Mouse (Mus musculus) frontal cortex, adult 2 months (tissue): ENCODE data around the gene Olfr109. TPM values are rescaled to one million over a fixed set of nuclear protein-coding genes. Genes with fewer than 3 reads are reported as not detected.
A peak's percentile ranks its signal among the peaks of the same experiment; 100 is the strongest.

Experiments
- DNase-seq, 2 experiments: peaks; one replicate each; pipeline ENCODE4 v3.0.0; 2022; ENCODE audit warnings: low spot score in 1 of 2; ENCODE audit errors: extremely low spot score in 1 of 2
- polyA plus RNA-seq: library from polyadenylated mRNA; depleted of rRNA; stranded (reverse); fragments of >200 nt; gene quantifications from 2 replicates; pipeline ENCODE4 v1.2.3, GENCODE M21; 2012; rRNA removed

Olfr109 gene
- polyA plus RNA-seq: 0.02 TPM in 1 of 2 replicates, not detected in the other

DNA sequence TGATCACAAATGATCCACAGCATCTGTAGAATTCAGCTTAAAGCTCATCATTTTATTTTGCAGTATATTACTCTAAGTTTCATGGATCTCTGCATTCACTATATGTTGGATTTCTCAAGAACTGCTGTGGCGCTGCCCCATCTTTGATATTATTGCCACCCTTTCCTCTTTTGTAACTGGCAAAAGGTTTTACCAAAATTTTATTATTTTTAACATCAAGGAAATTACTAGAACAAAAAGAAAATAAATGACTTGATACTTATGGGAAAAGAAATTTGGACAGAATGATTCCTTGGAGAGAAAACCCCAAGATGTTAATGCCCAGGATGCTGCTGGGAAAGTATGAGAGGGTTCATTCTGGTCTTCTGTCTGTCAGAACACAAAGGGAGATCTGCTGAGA, at the start of gene Olfr109:
Olfr109 (plus strand) TSS at position 301 of the 400 bp plus-strand sequence.
- DNase-seq: no peak

DNA sequence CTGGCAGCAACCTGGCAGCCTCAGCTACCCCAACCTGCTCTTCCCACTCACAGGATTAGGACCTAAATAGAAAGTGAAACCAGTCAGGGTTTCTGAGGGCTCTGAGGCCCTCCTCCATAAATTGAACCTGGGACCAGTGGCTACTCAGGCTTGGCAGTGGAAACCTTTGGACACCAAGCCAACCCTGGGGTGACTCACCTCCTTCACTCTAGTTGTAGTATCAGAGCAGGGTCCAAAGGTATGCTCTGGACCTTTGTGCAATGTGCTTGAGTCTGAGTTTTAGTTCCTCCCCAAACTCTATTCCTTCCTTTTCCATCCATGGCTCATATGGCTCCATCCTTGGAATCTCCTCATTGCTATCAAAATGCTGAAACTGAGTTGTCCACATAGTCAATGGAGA, 45.3 kb upstream of the Olfr109 start:
- DNase-seq: no peak

DNA sequence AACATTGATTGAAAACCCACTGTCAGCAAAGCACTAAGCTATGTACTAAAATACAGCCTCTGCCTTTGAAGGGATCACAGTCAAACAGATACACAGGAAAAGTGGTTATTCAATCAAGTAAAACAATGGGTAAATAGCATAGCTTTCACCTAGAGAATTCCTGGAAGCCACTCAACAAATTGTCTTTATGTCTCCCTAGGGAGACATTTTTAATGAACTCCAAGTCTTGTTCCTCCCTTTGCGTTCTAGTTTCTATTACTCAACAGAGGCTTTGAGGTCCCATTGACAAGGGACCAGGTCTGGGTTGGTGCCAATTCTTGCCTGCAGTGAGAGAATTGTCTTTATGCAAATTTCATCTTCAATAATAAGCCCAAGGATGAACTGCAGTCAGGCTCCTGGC, 13.5 kb upstream of the Olfr109 start, which contains the start of gene Olfr108:
Olfr108 (plus strand) TSS at position 301 of the 400 bp plus-strand sequence.
- DNase-seq: no peak

DNA sequence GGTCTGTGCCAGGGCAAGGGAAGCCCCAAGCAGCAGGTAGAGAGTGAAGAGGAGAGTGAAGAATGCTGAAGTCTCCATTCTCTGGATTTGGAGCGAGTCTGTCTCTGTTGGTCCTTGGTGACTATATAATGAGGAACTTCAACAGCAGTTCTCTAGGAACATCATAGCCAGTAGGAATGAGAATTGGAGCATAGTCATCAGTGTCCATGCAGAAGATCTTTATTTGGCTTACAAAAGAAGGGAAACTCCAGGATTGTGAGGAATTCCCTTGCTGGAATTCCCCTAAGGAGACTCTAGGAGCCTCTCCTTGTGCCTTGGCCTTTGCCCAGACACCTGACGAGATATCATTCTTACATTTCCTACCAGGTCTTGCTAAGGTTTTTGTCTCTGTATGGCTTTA, 24.7 kb downstream of the Olfr109 start, which contains the start of gene H2-M2:
H2-M2 (minus strand) TSS at position 101 of the 400 bp plus-strand sequence.
- DNase-seq: no peak

DNA sequence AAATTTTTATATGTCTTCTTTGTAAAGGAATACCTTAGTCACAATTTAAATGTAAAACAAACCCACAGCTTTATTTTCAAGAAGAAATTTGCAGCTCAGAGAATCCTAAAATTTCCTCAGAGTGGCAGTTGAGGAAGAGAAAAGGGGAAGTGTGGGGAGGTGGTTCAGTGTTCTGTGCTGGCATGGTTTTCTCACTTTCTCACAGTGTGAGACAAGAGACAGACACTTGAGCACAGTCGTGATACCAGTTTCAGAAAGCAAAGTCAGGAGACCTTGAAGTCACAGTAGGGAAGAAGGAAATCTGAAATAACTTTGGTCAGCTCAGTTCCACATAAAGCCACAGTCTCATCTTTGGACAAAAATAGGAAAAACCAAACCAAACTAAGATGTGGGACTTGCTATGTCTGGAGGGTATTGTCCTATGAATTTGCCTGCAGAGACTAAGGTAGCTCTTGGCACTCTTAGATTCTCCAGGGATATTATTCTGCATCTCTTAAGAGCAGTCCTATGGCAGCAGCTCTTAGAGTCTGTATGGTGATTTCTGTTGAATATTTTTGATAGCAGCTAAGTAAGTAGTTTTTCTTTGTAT, 33.3 kb downstream of the Olfr109 start, which contains the start of gene Olfr110:
Olfr110 (plus strand) TSS at position 539 of the 589 bp plus-strand sequence.
- peak; percentile 3 to 19 for DNase-seq

GRCm38 (mm10) chr17:37507730-37508129, 49.0 kb downstream of the Olfr109 start, which contains the start of gene Olfr111:
Gene Olfr111, plus strand, starts transcription at chr17:37508030.
- no peak for DNase-seq

Other genes starting within 250 kb of the Olfr109 start
- gene Olfr95, start 245.8 kb upstream of the Olfr109 start, polyA plus RNA-seq: not detected in 2 replicates
- not detected in 2 replicates for gene Olfr96, start 238.8 kb upstream of the Olfr109 start, polyA plus RNA-seq
- gene Olfr97, start 221.6 kb upstream of the Olfr109 start, polyA plus RNA-seq: not detected in 2 replicates
- not detected in 2 replicates for gene Olfr98, start 195.2 kb upstream of the Olfr109 start, polyA plus RNA-seq
- 2.4 and 3.0 TPM in 2 replicates for gene H2-M3, start 188.7 kb upstream of the Olfr109 start, polyA plus RNA-seq
- gene Olfr99, start 175.5 kb upstream of the Olfr109 start, polyA plus RNA-seq: 0.08 TPM in 1 of 2 replicates, not detected in the other
- gene Olfr101, start 154.6 kb upstream of the Olfr109 start, polyA plus RNA-seq: 0.23 TPM in 1 of 2 replicates, not detected in the other
- 0.08 TPM in 1 of 2 replicates, not detected in the other for gene Olfr102, start 141.9 kb upstream of the Olfr109 start, polyA plus RNA-seq
- gene Olfr103, start 119.2 kb upstream of the Olfr109 start, polyA plus RNA-seq: not detected in 2 replicates
- not detected in 2 replicates for gene Olfr104-ps, start 99.3 kb upstream of the Olfr109 start, polyA plus RNA-seq
- gene Olfr105-ps, start 79.9 kb upstream of the Olfr109 start, polyA plus RNA-seq: not detected in 2 replicates
- not detected in 2 replicates for gene Olfr106-ps, start 68.5 kb upstream of the Olfr109 start, polyA plus RNA-seq
- gene Olfr107, start 59.7 kb upstream of the Olfr109 start, polyA plus RNA-seq: not detected in 2 replicates
- not detected in 2 replicates for gene Olfr108, start 13.4 kb upstream of the Olfr109 start, polyA plus RNA-seq
- not detected in 2 replicates for gene H2-M2, start 24.6 kb downstream of the Olfr109 start, polyA plus RNA-seq
- 0.82 and 0.96 TPM in 2 replicates for gene Olfr110, start 33.6 kb downstream of the Olfr109 start, polyA plus RNA-seq
- gene Olfr111, start 49.1 kb downstream of the Olfr109 start, polyA plus RNA-seq: 1.3 and 1.6 TPM in 2 replicates
- gene Olfr112, start 110.5 kb downstream of the Olfr109 start, polyA plus RNA-seq: not detected in 2 replicates
- gene Olfr113, start 118.7 kb downstream of the Olfr109 start, polyA plus RNA-seq: not detected in 2 replicates
- not detected in 2 replicates for gene Olfr114, start 133.8 kb downstream of the Olfr109 start, polyA plus RNA-seq
- gene Olfr115, start 168.2 kb downstream of the Olfr109 start, polyA plus RNA-seq: 0.11 TPM in 1 of 2 replicates, not detected in the other
- not detected in 2 replicates for gene Olfr116, start 168.3 kb downstream of the Olfr109 start, polyA plus RNA-seq
- not detected in 2 replicates for gene Olfr117, start 204.9 kb downstream of the Olfr109 start, polyA plus RNA-seq
- 0.10 and 0.15 TPM in 2 replicates for gene Olfr118, start 208.1 kb downstream of the Olfr109 start, polyA plus RNA-seq
- gene Olfr119, start 237.6 kb downstream of the Olfr109 start, polyA plus RNA-seq: 0.06 TPM in 1 of 2 replicates, not detected in the other